Mouse (Mus musculus) 3T3-L1 (cell line): ENCODE measurements at regions not wholly inside any gene's neighbourhood (a gene's known extent, or its start where the extent isn't known, plus 50 kb on each side); places are given as distances from the start of the nearest gene placed in this dataset.

Source experiments
- DNase-seq: peaks from one replicate; pipeline ENCODE4 v3.0.0-alpha.2; 2015; ENCODE audit warnings: low read depth, low spot score

DNA sequence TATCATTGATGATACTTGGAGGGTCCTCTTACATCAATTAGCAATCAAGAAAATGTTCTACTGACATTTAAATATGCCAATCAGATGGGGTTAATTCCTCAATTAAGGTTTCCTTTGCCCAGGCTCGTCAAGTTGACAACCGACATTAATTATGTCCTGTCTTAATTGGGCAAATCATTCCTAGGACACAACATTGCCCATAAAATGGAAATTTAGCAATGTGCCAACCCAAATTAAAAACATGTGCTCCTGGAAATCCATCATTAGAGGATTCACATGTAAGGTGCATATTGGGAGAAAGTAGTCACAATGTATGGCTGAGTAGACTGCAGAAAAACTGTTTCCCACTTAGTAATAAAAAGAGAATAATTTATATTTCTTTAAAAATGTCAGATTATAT lies 483.6 kb upstream of the B430305J03Rik start:
- DNase-seq: no peak

DNA sequence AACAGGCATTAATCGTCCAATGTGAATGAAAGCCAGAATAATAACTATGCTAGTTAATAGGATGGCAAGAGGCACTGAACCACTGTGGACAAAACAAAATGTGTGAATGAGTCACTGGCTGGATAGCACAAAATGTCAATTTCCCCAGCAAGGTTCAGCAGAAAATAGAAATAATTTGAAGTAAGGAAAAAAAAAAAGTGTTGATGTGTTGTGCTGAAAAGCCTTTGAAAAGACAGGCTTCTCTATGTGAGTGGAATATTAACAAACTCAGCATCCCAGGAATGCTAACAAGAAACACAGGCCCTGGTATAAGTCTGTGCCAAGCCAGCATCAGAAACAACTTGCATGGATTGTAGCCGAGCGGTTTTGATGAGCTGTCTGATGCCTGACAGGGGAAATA lies 481.0 kb upstream of the B430305J03Rik start:
- DNase-seq: no peak

DNA sequence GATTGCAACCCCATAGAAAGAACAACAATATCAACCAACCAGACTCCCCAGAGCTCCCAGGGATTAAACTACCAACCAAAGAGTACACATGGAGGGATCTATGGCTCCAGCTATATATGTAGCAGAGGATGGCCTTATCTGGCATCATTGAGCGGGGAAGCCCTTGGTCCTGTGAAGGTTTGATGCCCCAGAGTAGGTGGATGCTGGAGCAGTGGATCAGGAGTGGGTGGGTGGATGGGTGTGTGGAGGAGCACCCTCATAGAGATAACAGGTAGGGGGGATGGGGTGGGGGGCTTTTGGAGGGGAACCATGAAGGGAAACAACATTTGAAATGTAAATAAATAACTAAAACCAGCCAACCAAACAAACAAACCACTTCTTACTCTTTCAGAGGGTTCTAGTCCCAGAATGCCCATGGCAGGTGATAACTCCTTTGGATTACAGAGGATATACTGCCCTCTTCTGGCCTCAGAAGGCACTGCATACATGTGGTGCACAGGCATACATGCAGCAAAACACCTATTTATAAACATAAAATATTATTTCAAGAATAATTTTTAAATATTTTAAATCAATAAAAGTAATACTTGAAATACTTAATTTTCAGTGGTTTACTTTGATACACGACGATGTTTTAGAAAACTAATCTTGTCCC lies 473.7 kb upstream of the B430305J03Rik start:
- peak; percentile 72 for DNase-seq

DNA sequence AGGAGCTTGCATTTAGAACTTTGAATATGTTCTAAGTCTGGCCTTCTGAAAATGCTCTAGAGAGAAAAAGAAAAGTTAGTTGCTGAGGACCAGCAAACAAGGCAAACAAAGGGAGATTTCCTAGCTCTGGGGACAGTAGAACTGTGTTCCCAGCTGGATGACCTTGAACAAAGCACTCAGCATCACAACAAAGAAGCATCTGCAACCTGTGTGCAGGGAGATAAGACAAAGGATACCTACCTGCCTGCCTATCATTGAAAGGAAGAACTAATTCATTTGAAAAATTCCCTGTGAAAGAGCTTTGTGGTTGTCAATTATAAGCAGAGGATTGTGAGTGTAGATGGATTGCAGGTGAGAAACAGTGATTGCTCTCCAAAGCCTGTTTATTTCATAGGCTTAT lies 451.1 kb upstream of the B430305J03Rik start:
- DNase-seq: no peak

DNA sequence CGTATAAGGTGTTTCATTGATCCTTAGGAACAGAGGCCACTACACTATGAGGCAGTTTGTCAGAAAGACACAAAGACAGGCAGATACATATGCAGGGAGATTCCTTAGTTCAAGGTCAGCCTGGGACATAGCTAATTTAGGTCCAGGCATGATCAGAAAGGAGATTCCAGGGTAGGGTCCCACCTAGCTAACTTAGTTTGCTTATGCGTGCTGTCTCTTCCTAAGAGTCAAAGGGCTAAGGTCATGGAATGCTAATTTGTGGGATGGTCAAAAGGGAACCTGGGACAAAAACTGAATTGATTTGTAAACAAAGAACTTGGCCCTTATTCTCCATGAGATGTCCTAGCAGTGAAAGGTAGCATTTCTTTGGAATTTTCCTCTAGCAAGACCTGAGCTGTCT lies 430.3 kb upstream of the B430305J03Rik start:
- no peak for DNase-seq

DNA sequence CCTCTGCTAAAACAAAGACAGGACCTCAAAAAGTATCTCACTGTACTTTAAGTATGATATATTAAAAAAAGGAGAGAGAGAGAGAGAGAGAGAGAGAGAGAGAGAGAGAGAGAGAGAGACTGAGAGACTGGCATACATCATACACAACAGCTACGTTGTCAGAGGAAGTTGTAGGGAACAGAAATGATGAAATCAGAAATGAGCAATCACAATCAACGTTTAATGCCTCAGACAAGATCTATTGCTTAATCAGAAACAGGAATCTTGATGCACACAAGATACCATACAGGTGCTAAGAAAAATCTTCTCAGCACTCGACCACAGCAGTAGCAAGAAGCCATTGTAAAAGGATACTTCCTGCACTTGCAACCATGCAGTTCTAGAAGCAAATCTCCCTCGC lies 424.9 kb upstream of the B430305J03Rik start:
- no peak for DNase-seq
